Mouse (Mus musculus) right cerebral cortex, adult 2 months (tissue): ENCODE measurements around the gene Ice1.
A peak's percentile ranks its signal among the peaks of the same experiment; 100 is the strongest.

Source experiments
- DNase-seq, 2 experiments: peaks; one replicate each; pipeline ENCODE4 v3.0.0; 2021 to 2022; ENCODE audit warnings: low spot score in 2 of 2

Ice1 gene

GRCm38 (mm10) chr13:70637282-70637661, at the start of gene Ice1:
TSS of gene Ice1 (minus strand) at chr13:70637634.
- no peak for DNase-seq

- no peak for DNase-seq
These were observed 48.4 kb upstream of the Ice1 start for GRCm38 (mm10) chr13:70685825-70686224.

GRCm38 (mm10) chr13:70684976-70685609, 47.7 kb upstream of the Ice1 start:
- DNase-seq, result no peak

GRCm38 (mm10) chr13:70681411-70682183, 44.2 kb upstream of the Ice1 start:
- no peak for DNase-seq

GRCm38 (mm10) chr13:70680316-70680715, 42.9 kb upstream of the Ice1 start:
- no peak for DNase-seq

- no peak for DNase-seq
These were observed 40.3 kb upstream of the Ice1 start for GRCm38 (mm10) chr13:70677689-70678088.

GRCm38 (mm10) chr13:70676243-70677183, 39.1 kb upstream of the Ice1 start:
- peak in 1 of 2 experiments; percentile 17 for DNase-seq

- peak; percentile 27 to 44 for DNase-seq
These were observed 37.6 kb upstream of the Ice1 start for GRCm38 (mm10) chr13:70674998-70675397.

- peak; percentile 21 for DNase-seq
These were observed 32.6 kb upstream of the Ice1 start for GRCm38 (mm10) chr13:70670080-70670479.

- no peak for DNase-seq
These were observed 22.3 kb upstream of the Ice1 start for GRCm38 (mm10) chr13:70659715-70660114.

- no peak for DNase-seq
These were observed 19.3 kb upstream of the Ice1 start for GRCm38 (mm10) chr13:70656741-70657140.

GRCm38 (mm10) chr13:70656329-70656728, 18.9 kb upstream of the Ice1 start:
- DNase-seq, result no peak

GRCm38 (mm10) chr13:70655570-70655969, 18.1 kb upstream of the Ice1 start:
- no peak for DNase-seq

GRCm38 (mm10) chr13:70654091-70654770, 16.8 kb upstream of the Ice1 start:
- DNase-seq, result no peak

GRCm38 (mm10) chr13:70653457-70653856, 16.0 kb upstream of the Ice1 start:
- DNase-seq, result no peak

GRCm38 (mm10) chr13:70650011-70650436, 12.6 kb upstream of the Ice1 start:
- DNase-seq, result no peak

GRCm38 (mm10) chr13:70645968-70646505, 8.6 kb upstream of the Ice1 start:
- DNase-seq, result no peak

GRCm38 (mm10) chr13:70644083-70644462, 6.6 kb upstream of the Ice1 start:
- no peak for DNase-seq

GRCm38 (mm10) chr13:70643408-70644082, 6.1 kb upstream of the Ice1 start:
- peak; percentile 63 to 76 for DNase-seq

- DNase-seq, result no peak
These were observed 4.5 kb upstream of the Ice1 start for GRCm38 (mm10) chr13:70641941-70642340.

- no peak for DNase-seq
These were observed 3.9 kb upstream of the Ice1 start for GRCm38 (mm10) chr13:70641381-70641780.
